Mouse (Mus musculus) olfactory bulb, adult 2 months (tissue): ENCODE results near the gene Cdc14a.

Source experiments
- CTCF ChIP-seq: fragments of 200-500 bp; IDR thresholded peaks from 2 replicates; pipeline ENCODE4 v1.5.1; 2012; ENCODE audit warnings: low read depth, mild to moderate bottlenecking, low read length, moderate library complexity; ENCODE audit not compliant: insufficient read depth
- POLR2A ChIP-seq: fragments of 200-500 bp; IDR thresholded peaks from 2 replicates; pipeline ENCODE4 v1.6.1; 2012; ENCODE audit warnings: mild to moderate bottlenecking, low read depth, low read length, moderate library complexity; ENCODE audit not compliant: insufficient read depth

DNA sequence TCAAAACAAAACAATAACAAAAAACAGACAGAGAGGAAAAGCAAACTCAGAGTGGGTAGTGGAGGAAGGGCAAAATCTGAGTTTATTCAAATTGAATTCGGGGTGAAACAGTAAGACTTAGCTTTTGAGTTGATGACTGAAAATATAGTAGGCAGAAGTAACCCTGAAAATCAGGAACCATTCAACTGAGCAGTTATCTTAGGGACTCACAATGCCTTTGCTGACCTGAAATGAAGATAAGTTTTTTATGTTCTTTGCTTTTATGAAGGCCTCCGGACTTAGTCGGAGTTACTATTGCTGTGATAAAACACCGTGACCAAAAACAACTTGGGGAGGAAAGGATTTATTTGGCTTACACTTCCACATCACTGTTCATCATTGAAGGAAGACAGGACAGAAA is 37.2 kb upstream of the Cdc14a start:
- no peak for TF ChIP-seq POLR2A
- no peak for TF ChIP-seq CTCF
